Mouse (Mus musculus) right cerebral cortex, adult 18-20 months (tissue): ENCODE results near the gene Ntm.

Experiments
- DNase-seq: peaks from one replicate; pipeline ENCODE4 v3.0.0; 2022; ENCODE audit warnings: mixed read lengths

Gene Ntm

DNA sequence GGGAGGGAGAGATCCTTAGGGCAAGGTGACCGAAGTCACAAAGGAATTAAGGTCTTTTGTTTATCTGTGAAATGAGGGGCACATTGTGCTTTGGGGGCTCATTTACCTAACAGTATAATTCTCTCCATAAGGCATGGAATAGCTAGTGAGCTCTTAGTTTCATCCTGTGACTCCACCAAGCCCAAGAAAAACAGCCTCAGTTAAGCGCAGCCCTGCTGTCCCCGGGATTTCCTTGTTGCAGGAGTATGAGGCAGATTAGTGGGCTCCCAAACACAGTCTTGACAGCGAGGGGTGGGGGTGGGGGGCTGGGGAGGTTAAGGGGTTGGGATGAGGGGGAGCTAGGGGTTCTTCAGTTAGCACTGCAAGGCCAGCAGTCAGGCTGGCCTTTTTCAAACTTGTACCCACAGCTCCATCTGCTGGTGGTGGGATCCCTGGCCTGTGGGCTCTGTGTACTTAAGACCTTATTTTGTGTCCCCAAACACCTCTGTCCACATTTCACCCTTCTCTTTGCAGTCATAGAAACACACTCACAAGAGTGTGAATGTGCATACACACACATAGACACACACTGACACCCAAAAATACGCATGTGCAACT is 504.9 kb downstream of the Ntm start:
- peak; percentile 67 for DNase-seq

- DNase-seq = no peak
Measured at GRCm38 (mm10) chr9:29456014-29456413, 506.9 kb downstream of the Ntm start.

DNA sequence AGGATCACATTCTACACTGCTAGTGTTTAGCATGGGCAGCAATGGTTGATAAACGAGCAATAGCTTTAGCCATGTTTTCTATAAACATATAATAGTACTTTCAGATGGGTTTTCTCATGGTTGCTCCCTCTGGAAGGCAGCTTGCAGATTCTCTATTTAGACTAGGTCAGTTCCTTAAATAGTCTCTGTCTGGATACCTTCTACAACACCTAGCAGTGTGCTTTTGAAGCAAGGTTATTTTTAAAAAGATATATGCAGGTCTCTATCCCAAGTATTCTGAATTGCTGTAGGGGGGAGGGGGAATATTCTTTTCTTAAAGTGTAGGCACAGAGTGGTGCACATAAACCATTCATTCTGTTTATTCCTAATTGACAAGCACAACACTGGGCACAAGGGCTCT is 511.7 kb downstream of the Ntm start:
- no peak for DNase-seq

DNA sequence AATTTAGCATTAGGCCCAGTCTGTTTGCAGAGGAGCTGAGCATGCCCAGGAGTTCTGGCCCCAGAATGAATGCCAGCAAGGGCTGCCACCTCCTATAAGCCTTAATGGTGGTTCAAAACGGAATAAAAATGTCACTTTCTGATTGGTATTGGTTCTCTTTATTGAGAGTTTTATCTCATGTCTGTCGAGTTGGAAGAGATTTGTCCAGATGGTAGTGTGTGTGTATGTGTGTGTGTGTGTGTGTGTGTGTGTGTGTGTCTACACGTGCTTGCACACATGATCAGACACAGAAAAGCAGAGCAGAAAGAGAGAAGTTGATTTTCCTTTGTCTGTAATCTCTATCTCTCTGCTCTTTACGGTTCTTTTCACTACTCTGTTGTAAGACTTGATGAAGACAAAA is 518.9 kb downstream of the Ntm start:
- DNase-seq = no peak

DNA sequence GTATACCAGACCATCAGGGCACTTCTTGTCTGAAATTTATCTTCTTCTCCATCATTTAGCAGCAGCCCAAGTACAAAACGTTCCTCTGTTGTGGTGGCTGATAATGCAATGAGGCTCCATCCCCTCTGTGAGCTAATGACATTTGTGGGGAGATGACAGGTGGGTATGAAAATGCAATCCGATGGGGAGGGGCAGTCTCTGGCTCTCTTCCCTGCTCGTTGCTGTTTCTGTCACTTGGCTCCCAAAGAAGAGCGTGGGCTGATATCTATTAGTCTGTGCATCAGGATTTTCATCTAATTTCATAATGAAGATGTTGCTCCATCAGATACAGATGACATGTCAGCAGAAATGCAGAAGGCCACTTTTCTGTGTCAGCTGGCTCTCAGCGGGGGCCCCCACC is 523.5 kb downstream of the Ntm start:
- DNase-seq = no peak

DNA sequence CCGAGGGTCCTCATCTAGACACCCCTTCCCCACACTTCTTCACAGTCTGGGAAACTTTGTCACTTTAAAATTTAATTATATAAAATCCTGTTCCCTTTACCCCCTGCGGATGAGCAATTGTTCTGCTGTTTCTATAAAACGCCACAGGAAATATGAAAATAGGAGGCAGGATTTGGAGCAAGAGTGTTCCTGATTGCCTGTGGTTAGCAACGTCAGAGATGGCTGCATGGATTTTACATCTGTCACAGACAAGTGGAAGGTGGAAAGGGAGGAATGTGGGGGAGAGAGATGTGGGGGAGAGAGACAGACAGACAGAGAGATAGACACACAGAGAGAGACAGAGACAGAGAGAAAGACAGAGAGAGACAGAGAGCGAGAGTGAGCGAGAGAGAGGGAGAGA is 528.3 kb downstream of the Ntm start:
- peak; percentile 20 for DNase-seq

- no peak for DNase-seq
Measured at GRCm38 (mm10) chr9:29433910-29434309, 529.0 kb downstream of the Ntm start.

DNA sequence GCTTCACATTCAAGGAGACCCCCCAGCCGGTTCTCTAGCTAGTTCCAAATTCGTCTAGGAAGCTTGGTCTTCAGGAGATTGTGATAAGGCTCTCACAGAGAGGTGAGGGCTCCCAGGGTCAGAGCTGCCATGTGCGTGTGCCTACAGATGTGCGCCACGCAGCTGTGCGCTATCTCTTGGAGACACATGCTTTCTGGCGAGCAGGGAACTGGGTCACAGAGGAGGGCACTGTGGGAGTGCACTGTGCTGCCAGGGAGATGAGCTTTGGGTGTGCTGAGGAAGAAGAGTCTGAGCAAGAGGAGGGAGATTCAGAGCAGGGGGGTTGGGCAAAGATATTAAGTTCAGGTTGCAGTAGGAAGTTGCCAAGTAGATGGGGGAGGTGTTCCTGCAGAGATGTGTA is 529.8 kb downstream of the Ntm start:
- DNase-seq = no peak

DNA sequence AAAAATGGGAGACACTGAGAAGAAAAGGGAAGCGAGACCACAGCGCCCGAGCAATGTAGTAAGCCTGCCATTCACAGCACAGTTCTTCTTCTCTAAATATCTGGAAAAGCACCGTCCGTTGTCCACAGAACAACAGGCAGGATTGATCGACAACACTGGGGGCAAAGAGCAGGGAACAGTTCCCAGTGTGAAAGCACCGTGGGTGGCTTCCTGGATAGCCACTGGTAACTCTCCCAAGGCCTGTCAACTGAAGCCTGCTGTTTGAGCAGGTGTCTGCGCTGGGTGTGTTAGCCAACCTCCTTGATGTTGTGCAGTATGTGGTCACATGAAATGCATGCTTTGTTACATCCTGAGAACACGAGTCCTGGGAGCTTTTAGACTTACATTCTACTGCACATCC is 531.4 kb downstream of the Ntm start:
- no peak for DNase-seq

DNA sequence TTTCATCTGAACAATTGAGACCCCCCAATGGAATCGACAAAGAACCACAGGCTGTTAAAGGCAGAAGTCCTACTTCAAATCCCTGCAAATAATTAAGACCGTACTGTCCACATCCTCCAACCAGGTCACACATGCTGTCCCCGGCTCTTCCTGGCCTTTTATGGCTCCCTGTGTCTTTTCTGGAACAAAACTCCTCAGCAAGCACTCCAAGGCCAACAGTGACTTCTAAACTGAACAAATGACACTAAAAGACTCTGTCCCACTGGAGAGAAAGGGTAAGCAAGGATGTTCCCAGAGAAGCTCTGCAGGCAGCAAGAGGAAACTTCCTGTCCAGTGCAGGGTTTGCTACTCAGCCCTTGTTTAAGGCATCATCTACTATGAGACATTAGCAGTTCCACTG is 532.8 kb downstream of the Ntm start:
- DNase-seq = no peak

DNA sequence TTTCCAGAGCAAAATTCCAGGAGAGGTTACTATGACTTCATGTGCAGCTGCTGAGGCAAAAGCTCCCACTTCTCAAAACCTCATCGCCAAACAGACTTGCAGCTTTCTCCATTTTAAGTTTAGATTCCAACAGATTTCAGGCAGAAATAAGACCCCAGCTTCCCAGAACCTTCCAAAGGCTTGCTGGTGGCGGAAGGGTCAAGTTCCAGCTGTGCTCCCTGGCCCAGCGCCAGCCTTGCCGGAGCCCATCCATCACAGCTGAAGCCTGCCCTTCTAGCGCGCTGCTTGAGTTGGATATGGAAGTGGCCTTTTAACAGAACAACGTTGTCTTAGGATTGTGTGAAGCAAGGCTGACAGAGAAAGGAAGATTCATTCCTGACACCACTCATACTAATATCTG is 534.6 kb downstream of the Ntm start:
- DNase-seq = no peak

- no peak for DNase-seq
Measured at GRCm38 (mm10) chr9:29426261-29426660, 536.7 kb downstream of the Ntm start.

DNA sequence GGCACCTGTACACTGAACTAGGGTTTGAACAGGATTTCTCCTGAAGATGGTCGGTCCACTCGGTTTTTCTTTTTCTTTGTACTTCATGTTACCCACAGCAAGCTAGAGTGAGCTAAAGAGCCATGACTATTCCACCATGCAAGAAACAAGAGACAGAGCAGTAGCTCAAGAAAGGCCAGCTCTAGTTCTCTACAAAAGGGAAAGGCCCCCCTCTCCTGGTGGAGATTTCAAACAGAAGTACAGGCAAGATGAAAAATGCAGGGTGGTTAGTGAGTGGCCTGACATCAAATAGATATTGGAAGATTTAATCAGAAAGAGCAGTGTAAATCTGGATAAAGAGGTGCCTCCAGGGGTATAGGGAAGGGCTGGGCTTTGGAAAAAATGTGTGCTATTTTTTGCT is 547.4 kb downstream of the Ntm start:
- DNase-seq = no peak

DNA sequence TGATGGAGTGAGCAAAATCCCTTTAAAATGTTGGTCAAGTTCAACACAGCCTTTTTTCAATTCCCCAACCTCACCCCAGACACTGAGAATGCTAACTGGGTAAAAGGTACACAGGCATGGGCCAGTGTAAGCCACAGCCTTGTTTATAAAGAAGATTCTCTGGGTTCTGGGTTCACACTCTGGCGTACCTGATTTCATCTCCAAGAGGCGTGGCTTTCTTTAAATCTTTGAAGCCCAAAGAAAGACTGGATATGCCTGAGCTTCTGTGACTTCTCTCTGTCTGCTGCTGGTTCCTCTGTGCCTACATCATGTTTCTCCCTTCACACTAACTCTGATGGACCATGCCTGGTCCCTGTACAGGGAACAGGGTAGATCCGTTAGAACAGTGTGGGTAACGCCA is 549.8 kb downstream of the Ntm start:
- DNase-seq = no peak

DNA sequence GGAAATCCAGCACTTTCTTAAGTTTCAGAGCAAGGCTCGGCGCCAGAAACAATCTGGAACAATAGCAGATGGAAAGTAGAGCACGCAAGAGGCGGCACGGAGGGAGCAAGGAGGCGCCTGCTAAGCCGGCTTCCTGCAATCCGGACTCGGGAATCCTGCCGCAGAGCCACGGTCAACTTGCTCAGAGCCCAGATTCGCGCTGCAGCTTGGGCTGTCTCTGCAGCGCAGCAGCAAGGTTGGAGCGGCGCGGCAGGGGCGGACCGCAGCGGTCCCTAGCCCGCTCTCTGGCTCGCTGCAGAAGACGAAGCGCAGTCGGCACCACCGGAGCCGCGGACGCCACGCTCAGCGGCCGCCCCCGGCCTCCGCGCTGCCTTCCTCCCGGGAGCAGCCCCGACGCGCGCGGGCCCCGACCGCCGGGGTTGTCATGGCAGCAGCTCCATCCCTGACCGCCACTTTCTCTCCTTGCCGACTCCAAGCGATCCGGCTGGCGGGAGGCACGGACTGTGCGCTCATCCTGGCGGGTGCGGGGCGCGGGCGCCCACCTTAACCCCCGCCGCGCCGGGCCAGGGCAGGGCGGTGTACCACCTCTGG is 550.7 kb downstream of the Ntm start:
- peak; percentile 71 for DNase-seq

GRCm38 (mm10) chr9:29411408-29412180 is 551.3 kb downstream of the Ntm start:
- peak; percentile 76 for DNase-seq

DNA sequence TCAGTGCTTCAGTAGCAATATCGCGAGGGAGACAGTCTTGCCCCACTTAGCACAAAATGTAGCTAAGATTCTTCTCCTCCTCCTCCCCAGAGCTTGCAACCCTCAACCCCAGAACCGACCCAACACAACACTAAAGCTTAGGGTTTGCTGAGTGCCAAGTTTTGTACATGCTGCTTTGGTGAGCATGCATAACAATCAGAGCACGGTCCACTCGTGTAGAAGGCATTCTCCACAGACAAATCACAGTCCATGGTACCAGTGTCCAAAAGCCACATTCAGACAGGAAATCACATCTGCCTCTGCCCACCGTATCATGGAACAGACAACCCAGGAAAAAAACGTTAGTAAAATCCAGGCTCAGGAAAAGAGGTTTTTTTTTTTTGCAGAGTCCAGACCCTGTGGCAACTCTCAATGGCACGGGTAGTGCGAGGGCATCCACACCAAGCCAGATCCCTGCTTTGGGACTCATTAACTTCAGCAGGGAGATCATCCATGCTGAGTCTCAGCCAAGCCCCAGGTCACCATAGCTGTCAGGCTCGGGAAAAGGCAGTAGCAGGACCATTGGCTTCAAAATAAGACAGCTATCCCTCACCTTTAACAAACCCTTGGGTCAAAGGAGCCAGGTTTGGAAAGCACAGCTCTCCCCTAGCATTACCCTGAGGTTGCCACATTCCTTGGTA is 552.1 kb downstream of the Ntm start:
- no peak for DNase-seq

- no peak for DNase-seq
Measured at GRCm38 (mm10) chr9:29410284-29410683, 552.7 kb downstream of the Ntm start.

DNA sequence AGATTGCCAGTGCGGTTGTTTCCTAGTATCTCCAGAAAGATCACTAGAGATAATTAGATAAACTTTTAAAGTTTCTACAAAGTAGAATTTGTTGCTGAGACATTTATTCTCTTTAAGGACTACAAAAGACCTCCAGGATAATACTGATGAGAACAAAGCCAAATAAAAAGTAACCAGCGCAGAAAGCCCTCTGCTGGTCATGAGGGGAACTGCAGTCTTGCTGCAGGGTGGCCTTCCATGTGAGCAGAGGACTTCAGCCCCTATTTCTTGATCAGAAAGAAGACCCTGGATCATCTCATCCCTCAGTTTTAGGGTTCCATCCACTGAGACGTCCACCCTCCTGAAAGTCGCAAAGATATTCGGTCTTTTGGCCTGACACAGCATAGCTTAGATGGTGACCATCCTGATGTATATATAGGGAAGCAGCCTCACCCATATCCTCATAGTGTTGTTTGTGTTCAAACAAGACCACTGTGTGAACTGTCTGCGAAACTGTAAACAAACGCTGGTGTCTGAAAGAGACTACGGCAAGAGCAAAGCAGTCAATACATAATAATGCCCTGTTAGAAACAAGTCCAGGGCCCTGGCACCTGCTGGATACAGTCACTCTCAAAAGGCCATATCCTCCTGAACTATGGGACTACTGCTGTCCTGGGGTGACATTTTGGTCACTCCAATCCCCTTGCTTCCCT is 553.6 kb downstream of the Ntm start:
- DNase-seq = no peak

DNA sequence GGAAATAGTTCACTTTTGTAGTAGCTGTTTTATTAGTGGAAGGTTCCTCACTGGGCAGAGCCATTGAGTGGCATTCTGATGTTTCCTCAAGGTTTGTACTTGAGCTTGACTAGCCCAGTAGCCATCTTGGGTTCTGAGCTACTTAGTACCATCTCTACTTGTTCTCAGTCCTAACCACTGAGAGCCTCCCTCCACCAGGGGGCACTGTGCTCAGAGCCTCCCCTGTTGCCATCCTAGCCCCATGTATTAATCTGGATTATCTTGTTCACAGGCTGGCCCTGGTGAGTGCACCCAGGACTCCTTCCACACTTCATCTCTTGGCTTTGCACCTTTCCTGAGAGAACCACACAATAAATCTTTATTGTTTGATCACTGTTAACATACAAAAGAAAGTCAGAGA is 555.0 kb downstream of the Ntm start:
- no peak for DNase-seq

- DNase-seq = no peak
Measured at GRCm38 (mm10) chr9:29406973-29407372, 556.0 kb downstream of the Ntm start.

DNA sequence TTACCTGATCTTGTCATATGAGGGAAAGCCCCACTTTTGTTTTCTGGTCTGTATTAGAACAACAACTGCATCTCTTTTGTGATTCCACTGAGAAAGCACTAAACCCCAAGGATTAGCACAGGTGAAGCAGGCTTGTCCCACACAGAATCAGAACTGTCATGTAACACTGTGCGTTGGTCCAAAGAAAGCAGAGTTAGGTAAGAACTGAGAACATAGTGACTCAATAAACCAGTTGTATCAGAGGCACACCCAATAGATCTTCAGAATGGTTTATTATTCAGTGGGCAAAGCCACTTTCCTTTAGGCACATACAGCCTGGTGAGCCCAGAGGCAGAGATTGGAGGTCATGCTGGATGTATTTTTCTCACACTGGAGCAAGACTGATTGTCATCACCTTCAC is 556.9 kb downstream of the Ntm start:
- DNase-seq = no peak

GRCm38 (mm10) chr9:29400151-29400550 is 562.8 kb downstream of the Ntm start:
- DNase-seq = no peak
